In the genomic region with DNA sequence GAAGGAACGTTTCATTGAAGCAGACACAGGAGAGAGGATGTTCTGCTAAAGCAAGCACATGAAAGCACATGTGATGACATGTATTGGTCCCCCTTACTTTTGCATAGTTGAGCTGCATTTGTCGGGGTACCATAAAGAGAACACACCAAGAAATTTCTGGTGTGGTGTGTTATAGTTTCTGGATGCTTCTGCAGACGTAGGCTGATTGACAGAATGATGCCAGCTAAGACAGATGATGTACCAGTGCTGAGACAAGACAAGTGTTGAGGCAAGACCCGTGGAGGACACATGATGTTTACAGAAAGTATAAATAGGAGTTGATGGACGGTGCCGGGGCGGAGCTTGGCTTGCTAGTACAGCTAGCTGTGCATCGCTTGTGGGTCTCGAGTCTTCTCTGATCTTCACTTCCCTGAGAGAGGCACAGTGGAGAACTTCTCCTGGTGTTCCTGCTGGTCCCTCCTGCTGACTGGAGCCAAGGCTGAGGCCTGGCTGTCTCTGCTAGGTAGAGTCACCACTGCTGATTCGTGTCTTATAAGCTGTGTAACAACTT, we compare ENCODE assay signal across 22 mouse cellular contexts. TPM values are rescaled to one million over a fixed set of nuclear protein-coding genes. Genes with fewer than 3 reads are reported as not detected.
"Had no signal": no experiment of that assay in that cellular context is flagged by ENCODE, and none has a peak within 500 bp of the region (broad histone marks: within the 10 kb centered on the region; RNA-seq: fewer than 3 reads in every experiment).

No protein-coding gene starts in this region.

- H3K4me1 ChIP-seq: lung, embryonic 15.5 days; midbrain, embryonic 13.5 days; midbrain, embryonic 15.5 days; neural tube, embryonic 13.5 days; neural tube, embryonic 15.5 days; stomach, embryonic 15.5 days had no signal

- DNase-seq: liver, postnatal 0 days; lung, adult 2 months; lung, postnatal 14 days; lung, postnatal 36 days; retina, postnatal 1 day; right cerebral cortex, adult 18-20 months; right cerebral cortex, postnatal 25 days; right cerebral cortex, postnatal 4 days had no signal

- H3K9me3 ChIP-seq: lung, embryonic 15.5 days; midbrain, embryonic 13.5 days; midbrain, embryonic 15.5 days; neural tube, embryonic 13.5 days; neural tube, embryonic 15.5 days; stomach, embryonic 15.5 days had no signal

- H3K27ac ChIP-seq: lung, embryonic 15.5 days; macrophage; midbrain, embryonic 13.5 days; midbrain, embryonic 15.5 days; neural tube, embryonic 13.5 days; neural tube, embryonic 15.5 days; stomach, embryonic 15.5 days; stomach, postnatal 0 days had no signal

- ATAC-seq: liver, postnatal 0 days; lung, postnatal 0 days; midbrain, embryonic 13.5 days; midbrain, embryonic 15.5 days had no signal

- H3K9ac ChIP-seq: liver, postnatal 0 days; lung, embryonic 15.5 days; midbrain, embryonic 13.5 days; midbrain, embryonic 15.5 days; neural tube, embryonic 13.5 days; neural tube, embryonic 15.5 days; stomach, embryonic 15.5 days had no signal

- H3K27me3 ChIP-seq: lung, embryonic 15.5 days; megakaryocyte, embryonic 14.5 days; midbrain, embryonic 13.5 days; midbrain, embryonic 15.5 days; neural tube, embryonic 13.5 days; neural tube, embryonic 15.5 days; stomach, embryonic 15.5 days had no signal

- H3K36me3 ChIP-seq: lung, embryonic 15.5 days; midbrain, embryonic 13.5 days; midbrain, embryonic 15.5 days; neural tube, embryonic 13.5 days; neural tube, embryonic 15.5 days; stomach, embryonic 15.5 days had no signal

- H3K4me3 ChIP-seq: lung, embryonic 15.5 days; megakaryocyte, embryonic 14.5 days; midbrain, embryonic 13.5 days; midbrain, embryonic 15.5 days; neural tube, embryonic 13.5 days; neural tube, embryonic 15.5 days; stomach, embryonic 15.5 days had no signal

- H3K4me2 ChIP-seq: lung, embryonic 15.5 days; midbrain, embryonic 11.5 days; midbrain, embryonic 13.5 days; midbrain, embryonic 15.5 days; neural tube, embryonic 13.5 days; neural tube, embryonic 15.5 days; stomach, embryonic 15.5 days had no signal

RNA-seq across cellular contexts. Expression of a gene that starts 23.3 kb away (rescaled TPM):
- polyA plus RNA-seq: macrophage had no signal

RNA-seq across cellular contexts. Expression of a gene that starts 25.8 kb away (rescaled TPM):
- polyA plus RNA-seq: liver, postnatal 0 days; lung, postnatal 0 days; macrophage; midbrain, embryonic 15.5 days; midbrain, postnatal 0 days; neural tube, embryonic 13.5 days; neural tube, embryonic 15.5 days; small intestine, adult 2 months; spleen, adult 2 months had no signal
